Mouse (Mus musculus): ENCODE measurements at regions not wholly inside any gene's neighbourhood (a gene's known extent, or its start where the extent isn't known, plus 50 kb on each side); places are given as distances from the start of the nearest gene placed in this dataset.

- no peak for DNase-seq (ENCODE audit: extremely low spot score in 1 of 2, low spot score in 1 of 2)
Measured at GRCm38 (mm10) chrX:17026161-17026829, 114.7 kb upstream of the Ndp start.

GRCm38 (mm10) chrX:17017823-17018222, 106.2 kb upstream of the Ndp start:
- no peak for DNase-seq (ENCODE audit: extremely low spot score in 1 of 2, low spot score in 1 of 2)

- DNase-seq (ENCODE audit: extremely low spot score in 1 of 2, low spot score in 1 of 2): peak in 1 of 2 experiments; percentile 10
Measured at GRCm38 (mm10) chrX:17009188-17009587, 97.6 kb upstream of the Ndp start.

- no peak for DNase-seq (ENCODE audit: extremely low spot score in 1 of 2, low spot score in 1 of 2)
Measured at GRCm38 (mm10) chrX:16998578-16998977, 87.0 kb upstream of the Ndp start.
